Mouse (Mus musculus) kidney, embryonic 16.5 days (tissue): ENCODE data around the gene Gm44965. TPM values are rescaled to one million over a fixed set of nuclear protein-coding genes. Genes with fewer than 3 reads are reported as not detected.
A peak's percentile ranks its signal among the peaks of the same experiment; 100 is the strongest.

Source experiments
- ATAC-seq: fragments of 200-750 bp; cut with Nextera tagmentation; 2 replicates; pipeline ENCODE4 v1.8.0; 2017; ENCODE audit warnings: moderate TSS enrichment; ENCODE audit not compliant: low FRiP score, low TSS enrichment
- H3K27ac ChIP-seq: fragments of 300-500 bp; sonication (generic); 2 replicates; pipeline ENCODE4 v1.5.1; 2014; ENCODE audit warnings: low read length
- H3K27me3 ChIP-seq: fragments of 300-500 bp; sonication (generic); 2 replicates; pipeline ENCODE4 v1.6.1; 2014; ENCODE audit warnings: low read length, control low read depth, mixed read lengths; ENCODE audit not compliant: insufficient read depth
- H3K36me3 ChIP-seq: fragments of 300-500 bp; sonication (generic); 2 replicates; pipeline ENCODE4 v1.6.1; 2014; ENCODE audit warnings: low read length, control low read depth, mixed read lengths; ENCODE audit not compliant: insufficient read depth
- H3K4me1 ChIP-seq: fragments of 300-500 bp; sonication (generic); 2 replicates; pipeline ENCODE4 v1.6.1; 2014; ENCODE audit warnings: low read length, control low read depth, mixed read lengths; ENCODE audit not compliant: insufficient read depth
- H3K4me2 ChIP-seq: fragments of 300-500 bp; sonication (generic); replicated peaks from 2 replicates; pipeline ENCODE4 v1.6.1; 2014; ENCODE audit warnings: low read depth, low read length
- H3K4me3 ChIP-seq: fragments of 300-500 bp; sonication (generic); 2 replicates; pipeline ENCODE4 v1.5.1; 2014; ENCODE audit warnings: mild to moderate bottlenecking, low read length
- H3K9ac ChIP-seq: fragments of 300-500 bp; sonication (generic); replicated peaks from 2 replicates; pipeline ENCODE4 v1.6.1; 2014; ENCODE audit warnings: low read length
- H3K9me3 ChIP-seq: fragments of 300-500 bp; sonication (generic); 2 replicates; pipeline ENCODE4 v1.6.1; 2016; ENCODE audit warnings: low read length, control low read depth
- WGBS: fragments of 180-500 bp; shearing (Covaris S2); extraction: QIAGEN DNeasy Blood & Tissue Kit; methylation state at CpG from one replicate; pipeline ENCODE4 v1.1.7; 2014; 5-methylcytosine and 5-hydroxymethylcytosine counted together
- polyA plus RNA-seq: library from polyadenylated mRNA; unstranded; fragments of >200 nt; fragmentation: Nextera tagmentation; extraction: Ambion mirVana; gene quantifications from 2 replicates; pipeline ENCODE4 v1.2.1, GENCODE M21; 2015

The Gm44965 gene
- polyA plus RNA-seq, 1 experiment from 2014 or later, result not detected

DNA sequence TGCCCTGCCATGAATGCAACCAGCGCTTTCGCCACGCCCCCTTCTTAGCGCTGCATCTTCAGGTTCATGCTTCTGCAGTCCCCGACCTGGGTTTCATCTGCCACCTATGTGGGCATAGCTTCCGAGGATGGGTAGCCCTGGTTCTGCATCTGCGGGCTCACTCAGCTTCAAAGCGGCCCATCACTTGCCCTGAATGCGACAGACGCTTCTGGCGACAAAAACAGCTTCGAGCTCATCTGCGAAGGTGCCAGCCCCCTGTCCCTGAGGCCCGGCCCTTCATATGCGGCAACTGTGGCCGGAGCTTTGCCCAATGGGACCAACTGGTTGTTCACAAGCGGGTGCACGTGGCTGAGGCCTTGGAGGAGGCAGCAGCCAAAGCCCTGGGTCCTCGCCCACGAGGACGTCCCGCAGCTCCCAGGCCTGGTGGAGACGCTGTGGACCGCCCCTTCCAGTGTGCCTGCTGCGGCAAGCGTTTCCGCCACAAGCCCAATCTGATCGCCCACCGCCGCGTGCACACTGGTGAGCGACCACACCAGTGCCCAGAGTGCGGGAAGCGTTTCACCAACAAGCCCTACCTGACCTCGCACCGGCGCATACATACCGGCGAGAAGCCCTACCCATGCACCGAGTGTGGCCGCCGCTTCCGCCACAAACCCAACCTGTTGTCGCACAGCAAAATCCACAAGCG lies 2.9 kb downstream of the Gm44965 start:
- no peak overlapping the region for H3K9ac ChIP-seq
- no peak overlapping the region for H3K4me2 ChIP-seq
- peaks cover 28% of the 10 kb centered on the region for H3K4me1 ChIP-seq
- no peaks in the 10 kb centered on the region for H3K27me3 ChIP-seq
- H3K27ac ChIP-seq, result no peak overlapping the region
- H3K9me3 ChIP-seq, result peaks cover 24% of the 10 kb centered on the region
- H3K4me3 ChIP-seq, result no peak overlapping the region
- no peak for ATAC-seq
- peaks cover 54% of the 10 kb centered on the region for H3K36me3 ChIP-seq
- 96% methylated on average over 45 of the region's 45 CpGs for WGBS

DNA sequence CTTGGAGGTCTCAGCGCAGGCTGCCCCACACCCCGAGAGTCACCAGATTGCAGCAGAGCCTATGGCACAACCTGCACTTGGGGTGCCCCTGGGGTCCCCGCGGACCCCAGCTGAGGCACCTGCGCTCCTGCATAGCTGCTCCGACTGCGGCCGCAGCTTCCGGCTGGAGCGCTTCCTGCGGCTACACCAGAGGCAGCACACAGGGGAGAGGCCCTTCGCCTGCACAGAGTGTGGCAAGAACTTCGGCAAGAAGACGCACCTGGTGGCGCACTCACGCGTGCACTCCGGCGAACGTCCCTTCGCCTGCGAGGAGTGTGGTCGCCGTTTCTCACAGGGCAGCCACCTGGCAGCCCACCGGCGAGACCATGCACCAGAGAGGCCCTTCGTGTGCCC lies 3.5 kb downstream of the Gm44965 start:
- H3K4me3 ChIP-seq, result no peak overlapping the region
- H3K4me1 ChIP-seq, result peaks cover 27% of the 10 kb centered on the region
- H3K36me3 ChIP-seq, result peaks cover 54% of the 10 kb centered on the region
- WGBS, result 96% methylated on average over 27 of the region's 27 CpGs
- no peak overlapping the region for H3K4me2 ChIP-seq
- peaks cover 24% of the 10 kb centered on the region for H3K9me3 ChIP-seq
- H3K9ac ChIP-seq, result no peak overlapping the region
- H3K27ac ChIP-seq, result no peak overlapping the region
- ATAC-seq, result no peak
- no peaks in the 10 kb centered on the region for H3K27me3 ChIP-seq

DNA sequence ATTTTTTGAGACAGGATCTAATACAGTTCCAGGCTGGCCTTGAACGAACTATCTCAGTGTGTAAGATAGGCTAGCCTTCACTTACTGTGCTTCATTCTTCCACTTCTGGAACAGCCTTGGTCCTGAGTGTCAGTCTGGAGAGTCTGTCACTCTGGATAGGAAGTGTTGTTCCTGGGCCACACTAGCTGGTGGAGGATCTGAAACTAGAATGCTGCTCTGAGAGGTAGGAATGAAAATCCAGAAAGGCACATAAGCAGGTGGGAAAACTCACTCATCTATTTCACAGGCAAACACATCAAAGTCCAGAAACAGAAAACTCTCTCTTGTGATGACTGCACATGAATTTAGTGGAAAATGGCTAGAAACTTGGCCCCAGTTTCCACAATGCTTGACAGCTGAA lies 6.9 kb downstream of the Gm44965 start:
- Histone ChIP-seq H3K4me3 (no peak overlapping the region), H3K9me3 (peaks cover 24% of the 10 kb centered on the region), H3K9ac (no peak overlapping the region; the same call in 1 of the 2 replicates), H3K4me1 (peaks cover 15% of the 10 kb centered on the region), H3K27ac (no peak overlapping the region), H3K4me2 (no peak overlapping the region), H3K36me3 (peaks cover 50% of the 10 kb centered on the region), H3K27me3 (no peaks in the 10 kb centered on the region)
- 82% methylated on average over 1 of the region's 1 CpGs for whole genome bisulfite sequencing
- no peak for ATAC-seq

GRCm38 (mm10) chr6:48601271-48602079 lies 7.7 kb downstream of the Gm44965 start, which contains the start of gene Zfp775:
Zfp775 (plus strand) TSS chr6:48602063.
- Histone ChIP-seq H3K4me1 (peaks cover 15% of the 10 kb centered on the region), H3K27me3 (no peaks in the 10 kb centered on the region), H3K4me3 (peak within 1 kb of the TSS; percentile 87), H3K27ac (peak within 1 kb of the TSS; percentile 89), H3K4me2 (peak within 1 kb of the TSS; percentile 79), H3K36me3 (peaks cover 41% of the 10 kb centered on the region), H3K9me3 (peaks cover 17% of the 10 kb centered on the region), H3K9ac (peak within 1 kb of the TSS; percentile 89)
- ATAC-seq, result peak; percentile 99
- WGBS, result 3% methylated on average over 42 of the region's 42 CpGs

DNA sequence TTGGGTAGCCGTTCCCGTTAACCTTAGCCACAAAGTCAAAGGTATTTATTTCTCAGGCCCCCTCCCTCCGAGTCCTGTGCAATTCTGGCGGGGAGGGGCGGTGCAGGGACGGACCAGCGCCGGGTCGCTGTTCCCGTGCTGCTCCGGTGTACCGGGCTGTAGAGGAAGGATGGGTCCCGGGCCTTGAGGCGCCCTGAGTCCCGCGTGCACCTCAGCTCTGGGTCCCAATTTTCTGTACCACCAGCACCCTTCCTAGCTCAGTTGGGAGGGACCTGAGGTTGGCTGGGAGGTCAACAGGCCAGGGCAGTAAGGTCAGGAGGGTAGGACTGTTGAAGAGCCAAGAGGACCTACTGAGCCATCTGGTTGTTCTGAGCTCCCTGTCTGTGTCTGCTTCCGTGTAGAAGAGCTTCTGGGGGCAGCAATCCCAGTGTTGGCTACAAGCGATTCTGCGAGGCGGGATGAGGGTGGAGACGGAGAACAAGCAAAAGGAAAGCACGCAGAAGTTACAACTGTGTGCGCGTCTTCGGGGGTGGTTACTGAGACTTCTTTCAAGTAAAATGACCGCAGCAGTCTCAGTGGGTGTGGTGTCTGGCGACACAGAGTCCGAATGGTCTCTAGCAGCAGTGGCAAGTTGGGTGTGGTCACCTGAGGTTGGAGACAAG lies 8.5 kb downstream of the Gm44965 start:
- peak overlapping the region; percentile 89 for H3K9ac ChIP-seq
- H3K27me3 ChIP-seq, result no peaks in the 10 kb centered on the region
- ATAC-seq, result peak; percentile 78
- peaks cover 10% of the 10 kb centered on the region for H3K9me3 ChIP-seq
- peak overlapping the region; percentile 76 for H3K27ac ChIP-seq
- peak overlapping the region; percentile 79 for H3K4me2 ChIP-seq
- peaks cover 15% of the 10 kb centered on the region for H3K4me1 ChIP-seq
- peak overlapping the region; percentile 87 for H3K4me3 ChIP-seq
- under 1% methylated on average over 28 of the region's 28 CpGs for WGBS
- peaks cover 34% of the 10 kb centered on the region for H3K36me3 ChIP-seq

DNA sequence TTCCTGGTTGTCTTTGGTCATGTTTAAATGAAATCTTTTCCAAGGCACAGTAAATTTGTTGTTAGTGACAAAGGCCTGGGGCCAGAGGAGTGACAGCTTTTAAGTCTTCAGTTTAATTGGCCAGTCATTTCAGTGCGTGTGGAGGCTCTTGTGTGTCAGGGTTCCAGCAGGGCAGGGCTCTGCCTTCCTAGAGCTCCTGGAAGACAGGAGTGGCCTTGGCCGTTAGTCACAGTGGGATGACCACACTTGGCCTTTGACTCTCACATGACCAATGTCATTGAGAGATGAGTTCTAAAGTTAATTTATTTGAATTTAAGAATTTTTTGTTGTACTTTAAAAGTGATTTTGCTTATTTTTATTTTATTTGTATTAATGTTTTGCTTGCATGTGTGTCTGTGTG lies 14.4 kb downstream of the Gm44965 start:
- 32% methylated on average over 2 of the region's 2 CpGs for WGBS

GRCm38 (mm10) chr6:48609512-48609911 lies 15.8 kb downstream of the Gm44965 start:
- H3K4me3 ChIP-seq, result no peak overlapping the region
- no peak for ATAC-seq
- H3K4me2 ChIP-seq, result no peak overlapping the region
- no peaks in the 10 kb centered on the region for H3K27me3 ChIP-seq
- WGBS, result 62% methylated on average over 7 of the region's 7 CpGs
- no peak overlapping the region for H3K27ac ChIP-seq
- H3K9ac ChIP-seq, result no peak overlapping the region
- no peaks in the 10 kb centered on the region for H3K9me3 ChIP-seq
- peaks cover 9% of the 10 kb centered on the region for H3K36me3 ChIP-seq
- H3K4me1 ChIP-seq, result no peaks in the 10 kb centered on the region

More for the DNA sequence above, 14.4 kb downstream of the Gm44965 start:
- H3K4me1 ChIP-seq, result no peaks in the 10 kb centered on the region
- H3K36me3 ChIP-seq, result no peaks in the 10 kb centered on the region
- H3K9ac ChIP-seq, result no peak overlapping the region
- no peak overlapping the region for H3K4me2 ChIP-seq
- no peaks in the 10 kb centered on the region for H3K27me3 ChIP-seq
- no peak overlapping the region for H3K27ac ChIP-seq
- no peak overlapping the region for H3K4me3 ChIP-seq
- no peak for ATAC-seq
- H3K9me3 ChIP-seq, result no peaks in the 10 kb centered on the region

GRCm38 (mm10) chr6:48610657-48611056 lies 16.9 kb downstream of the Gm44965 start:
- WGBS, result 87% methylated on average over 3 of the region's 3 CpGs
- H3K4me2 ChIP-seq, result no peak overlapping the region
- H3K36me3 ChIP-seq, result peaks cover 12% of the 10 kb centered on the region
- H3K27me3 ChIP-seq, result no peaks in the 10 kb centered on the region
- H3K4me3 ChIP-seq, result no peak overlapping the region
- no peak for ATAC-seq
- H3K9me3 ChIP-seq, result no peaks in the 10 kb centered on the region
- H3K27ac ChIP-seq, result no peak overlapping the region
- H3K4me1 ChIP-seq, result no peaks in the 10 kb centered on the region
- no peak overlapping the region for H3K9ac ChIP-seq

GRCm38 (mm10) chr6:48613464-48613863 lies 19.7 kb downstream of the Gm44965 start:
- H3K27ac ChIP-seq, result no peak overlapping the region
- no peaks in the 10 kb centered on the region for H3K27me3 ChIP-seq
- no peak overlapping the region for H3K9ac ChIP-seq
- no peaks in the 10 kb centered on the region for H3K4me1 ChIP-seq
- ATAC-seq, result no peak
- H3K36me3 ChIP-seq, result peaks cover 15% of the 10 kb centered on the region
- H3K4me2 ChIP-seq, result no peak overlapping the region
- WGBS, result 87% methylated on average over 4 of the region's 4 CpGs
- no peak overlapping the region for H3K4me3 ChIP-seq
- H3K9me3 ChIP-seq, result no peaks in the 10 kb centered on the region
